Mouse (Mus musculus): ENCODE results near the gene Il22ra2.
A peak's percentile ranks its signal among the peaks of the same experiment; 100 is the strongest.

Gene Il22ra2

DNA sequence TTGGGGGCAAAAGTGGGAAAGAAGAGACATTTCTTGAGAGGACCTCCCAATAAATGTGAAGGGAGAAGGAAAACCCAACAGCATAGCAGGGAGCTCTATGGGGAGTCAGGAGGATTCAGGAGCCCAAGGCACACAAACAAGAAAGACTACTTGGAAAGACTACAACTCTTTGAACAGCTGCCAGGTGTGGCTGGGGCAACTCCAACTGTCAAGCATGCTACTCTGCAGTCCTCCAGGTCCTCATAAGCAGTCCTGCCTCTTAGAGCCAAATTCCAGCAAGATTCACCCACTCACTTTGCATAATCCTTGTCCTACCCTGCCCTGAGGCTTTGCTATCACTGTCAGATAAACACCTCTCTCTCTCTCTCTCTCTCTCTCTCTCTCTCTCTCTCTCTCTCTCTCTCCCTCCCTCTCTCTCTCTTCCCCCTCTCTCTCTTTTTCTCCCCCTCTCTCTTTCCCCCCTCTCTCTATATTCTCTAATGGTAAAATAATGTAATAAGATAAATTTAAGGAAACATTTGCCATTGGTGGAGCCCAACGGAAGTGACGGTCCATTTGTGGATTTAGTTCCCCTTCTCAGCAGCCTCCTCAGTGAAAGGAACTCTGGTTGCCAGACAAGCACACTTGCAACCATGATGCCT is at the start of gene Il22ra2:
TSS of gene Il22ra2 (plus strand) at position 591 of the 641 bp plus-strand sequence.
- Histone ChIP-seq H3K36me3 (ENCODE audit: control insufficient read depth, insufficient read depth, low read length, poor library complexity, severe bottlenecking) (no peaks in the 10 kb centered on the region), H3K27me3 (ENCODE audit: control insufficient read depth, insufficient read depth, low read length, poor library complexity, severe bottlenecking) (no peaks in the 10 kb centered on the region)

DNA sequence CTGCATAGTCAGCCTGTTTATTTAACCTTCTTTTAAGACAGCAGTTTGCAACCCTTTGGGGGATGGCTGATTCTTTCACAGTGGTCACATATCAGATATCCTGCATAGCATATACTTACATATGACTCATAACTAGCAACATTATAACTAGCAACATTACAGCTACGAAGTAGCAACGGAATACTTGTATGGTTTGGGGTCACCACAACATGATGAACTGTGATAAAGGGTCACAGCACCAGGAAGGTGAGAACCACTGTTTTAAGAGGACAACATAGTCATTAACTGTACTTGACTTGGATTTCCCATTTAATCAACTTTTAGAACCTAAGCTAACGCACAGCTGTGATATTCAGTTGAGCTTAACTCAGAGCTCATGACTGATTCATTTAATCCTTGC is 44.2 kb upstream of the Il22ra2 start:
- H3K27me3 ChIP-seq (ENCODE audit: control insufficient read depth, insufficient read depth, low read length, poor library complexity, severe bottlenecking): no peaks in the 10 kb centered on the region
- H3K36me3 ChIP-seq (ENCODE audit: control insufficient read depth, insufficient read depth, low read length, poor library complexity, severe bottlenecking): no peaks in the 10 kb centered on the region
- no peak for DNase-seq (ENCODE audit: low read depth, low spot score)

More for the DNA sequence above, at the start of gene Il22ra2:
- DNase-seq (ENCODE audit: low read depth, low spot score): no peak

DNA sequence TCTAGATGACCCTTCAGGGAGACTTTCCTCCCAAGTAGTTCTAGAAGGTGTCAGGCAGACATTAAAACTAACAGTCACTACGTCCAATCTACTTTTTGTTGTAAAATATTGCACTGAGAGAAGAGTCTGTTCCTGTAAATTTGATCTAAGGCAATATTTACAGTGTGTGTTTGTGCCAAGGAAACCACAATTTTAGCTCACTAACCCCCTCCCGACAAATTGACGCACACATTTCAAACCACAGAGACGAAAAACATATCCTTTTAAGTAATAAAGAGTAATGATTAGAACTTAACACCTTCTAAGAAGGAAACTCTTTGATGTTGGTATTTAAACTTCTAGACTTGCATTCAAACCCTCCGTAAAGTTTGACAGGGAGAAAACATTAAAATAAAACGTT is 43.8 kb upstream of the Il22ra2 start:
- H3K36me3 ChIP-seq (ENCODE audit: control insufficient read depth, insufficient read depth, low read length, poor library complexity, severe bottlenecking): no peaks in the 10 kb centered on the region
- no peak for DNase-seq (ENCODE audit: low read depth, low spot score)
- no peaks in the 10 kb centered on the region for H3K27me3 ChIP-seq (ENCODE audit: control insufficient read depth, insufficient read depth, low read length, poor library complexity, severe bottlenecking)

DNA sequence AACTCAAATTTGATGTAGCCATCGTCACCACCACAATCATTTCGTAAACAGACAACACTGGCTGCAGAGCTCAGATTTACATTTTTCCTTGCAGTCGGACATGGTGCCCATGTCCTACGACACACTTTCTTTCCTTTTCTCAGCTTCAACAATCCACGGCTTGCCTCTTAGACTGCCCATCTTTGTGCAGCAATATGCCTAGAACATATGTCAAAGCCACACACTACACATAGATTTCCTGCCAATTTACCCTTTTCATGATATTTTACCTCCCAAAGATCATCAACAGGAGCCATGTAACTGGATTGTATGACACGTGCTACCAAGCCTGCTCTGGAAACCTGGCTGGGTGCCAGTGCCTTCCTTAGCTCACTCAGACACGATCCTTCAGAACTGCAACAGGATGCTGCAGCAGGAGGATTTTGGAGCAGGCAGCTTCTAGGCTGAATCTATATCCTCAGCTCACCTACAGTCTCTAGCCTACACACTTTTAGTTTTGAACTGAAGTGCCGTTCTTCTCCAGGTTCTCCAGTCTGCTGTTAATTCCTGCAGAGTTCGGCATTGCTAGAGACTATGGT is 43.3 kb upstream of the Il22ra2 start:
- H3K27me3 ChIP-seq (ENCODE audit: control insufficient read depth, insufficient read depth, low read length, poor library complexity, severe bottlenecking): no peaks in the 10 kb centered on the region
- no peaks in the 10 kb centered on the region for H3K36me3 ChIP-seq (ENCODE audit: control insufficient read depth, insufficient read depth, low read length, poor library complexity, severe bottlenecking)
- DNase-seq (ENCODE audit: low read depth, low spot score): no peak

DNA sequence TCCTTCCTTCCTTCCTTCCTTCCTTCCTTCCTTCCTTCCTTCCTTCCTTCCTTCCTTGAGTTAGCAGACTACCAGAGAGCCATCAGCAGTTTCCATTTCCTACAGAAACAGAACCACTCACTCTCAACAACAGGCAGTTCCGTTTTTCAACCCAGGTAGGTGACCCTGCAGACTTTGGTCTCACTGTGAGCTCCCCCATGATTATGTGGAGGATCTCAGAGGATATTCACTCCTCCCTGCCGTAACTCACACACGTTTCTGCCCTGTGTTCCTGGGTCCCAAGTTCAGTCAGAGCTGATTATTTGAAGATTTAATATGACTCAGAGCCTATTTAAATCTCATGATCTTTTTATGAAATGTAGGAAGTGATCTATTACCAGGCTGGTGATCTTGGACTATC is 41.1 kb upstream of the Il22ra2 start:
- no peak for DNase-seq (ENCODE audit: low read depth, low spot score)
- no peaks in the 10 kb centered on the region for H3K36me3 ChIP-seq (ENCODE audit: control insufficient read depth, insufficient read depth, low read length, poor library complexity, severe bottlenecking)
- H3K27me3 ChIP-seq (ENCODE audit: control insufficient read depth, insufficient read depth, low read length, poor library complexity, severe bottlenecking): no peaks in the 10 kb centered on the region

DNA sequence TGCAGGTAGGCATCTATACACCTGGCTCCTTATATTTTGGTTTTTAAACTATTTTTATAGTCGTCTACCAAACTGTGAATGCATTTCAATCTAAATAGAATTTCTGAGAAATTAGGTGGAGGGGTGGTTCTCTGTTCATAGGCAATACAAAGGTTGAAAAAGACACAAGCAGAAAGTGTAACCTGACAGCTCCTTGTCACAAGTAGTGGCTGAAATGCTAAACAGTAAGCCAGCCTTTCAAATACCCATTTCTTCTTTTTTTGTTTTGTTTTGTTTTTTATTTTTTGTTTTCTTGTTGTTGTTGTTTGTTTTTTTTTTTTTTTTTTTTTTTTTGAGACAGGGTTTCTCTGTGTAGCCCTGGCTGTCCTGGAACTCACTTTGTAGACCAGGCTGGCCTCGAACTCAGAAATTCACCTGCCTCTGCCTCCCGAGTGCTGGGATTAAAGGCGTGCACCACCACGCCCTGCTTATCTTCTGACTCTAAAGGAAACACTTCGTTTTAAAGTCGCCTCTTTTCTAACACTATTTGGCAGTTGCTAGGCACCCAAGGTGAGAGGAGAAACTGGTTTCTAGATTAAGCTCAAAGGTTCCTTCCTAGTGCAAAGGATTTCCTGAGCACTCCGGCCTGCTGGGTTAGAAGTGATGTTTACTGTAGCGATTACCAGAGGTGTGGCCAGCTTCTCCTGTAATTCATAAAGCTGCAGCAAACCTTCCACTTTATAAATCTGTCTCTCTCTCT is 39.8 kb upstream of the Il22ra2 start:
- Histone ChIP-seq H3K27me3 (ENCODE audit: control insufficient read depth, insufficient read depth, low read length, poor library complexity, severe bottlenecking) (no peaks in the 10 kb centered on the region), H3K36me3 (ENCODE audit: control insufficient read depth, insufficient read depth, low read length, poor library complexity, severe bottlenecking) (no peaks in the 10 kb centered on the region)
- DNase-seq (ENCODE audit: low read depth, low spot score): peak; percentile 56

DNA sequence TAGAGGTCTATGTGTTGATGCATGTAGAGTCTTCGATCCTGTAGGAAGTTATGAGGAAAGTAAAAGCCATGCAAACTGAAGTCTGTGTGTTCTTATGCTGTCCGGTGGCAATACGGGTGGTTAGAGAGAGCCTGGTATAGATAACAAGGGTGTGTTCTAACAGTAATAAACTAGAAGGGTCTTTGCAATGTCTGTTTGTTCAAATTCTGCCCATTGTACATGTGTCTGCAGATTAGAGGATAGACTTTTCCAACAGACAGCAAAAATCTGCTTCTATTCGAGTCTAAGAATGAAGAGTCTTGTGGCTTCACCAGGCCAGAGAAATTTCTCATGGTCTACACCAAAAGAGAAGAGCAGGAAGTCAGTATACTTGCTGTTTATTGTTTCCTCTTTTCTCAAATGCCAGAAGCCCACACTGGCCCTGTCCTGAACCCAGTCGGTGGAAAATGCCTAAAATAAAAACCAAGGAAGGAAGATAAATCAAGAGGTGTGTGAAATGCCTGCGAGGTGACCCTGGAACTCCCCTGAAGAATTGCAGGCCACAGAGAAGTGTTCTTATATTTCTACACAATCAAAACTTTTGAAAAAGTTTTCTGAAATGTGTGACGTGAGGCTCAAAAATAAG is 38.9 kb upstream of the Il22ra2 start:
- no peak for DNase-seq (ENCODE audit: low read depth, low spot score)
- Histone ChIP-seq H3K36me3 (ENCODE audit: control insufficient read depth, insufficient read depth, low read length, poor library complexity, severe bottlenecking) (no peaks in the 10 kb centered on the region), H3K27me3 (ENCODE audit: control insufficient read depth, insufficient read depth, low read length, poor library complexity, severe bottlenecking) (no peaks in the 10 kb centered on the region)

DNA sequence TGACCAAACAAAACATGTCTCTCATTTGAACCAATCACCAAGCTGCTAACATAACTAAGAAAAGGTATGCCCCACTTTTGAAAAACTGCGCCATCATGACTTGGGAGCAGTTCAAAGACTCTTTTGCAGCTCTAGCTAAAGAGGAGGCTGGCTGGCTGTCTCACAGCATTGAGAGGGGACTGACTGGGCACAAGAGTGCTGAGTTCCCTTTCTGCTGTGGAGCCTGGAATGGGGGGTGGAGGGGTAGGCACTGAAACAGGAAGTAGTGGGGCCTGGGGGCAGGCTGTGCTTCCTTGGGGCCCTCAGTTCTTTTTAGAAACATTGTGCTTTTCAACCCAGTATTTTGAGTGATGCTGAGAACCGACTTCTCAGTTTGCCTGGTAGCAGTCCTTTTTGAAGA is 37.7 kb upstream of the Il22ra2 start:
- DNase-seq (ENCODE audit: low read depth, low spot score): peak; percentile 71
- no peaks in the 10 kb centered on the region for H3K27me3 ChIP-seq (ENCODE audit: control insufficient read depth, insufficient read depth, low read length, poor library complexity, severe bottlenecking)

DNA sequence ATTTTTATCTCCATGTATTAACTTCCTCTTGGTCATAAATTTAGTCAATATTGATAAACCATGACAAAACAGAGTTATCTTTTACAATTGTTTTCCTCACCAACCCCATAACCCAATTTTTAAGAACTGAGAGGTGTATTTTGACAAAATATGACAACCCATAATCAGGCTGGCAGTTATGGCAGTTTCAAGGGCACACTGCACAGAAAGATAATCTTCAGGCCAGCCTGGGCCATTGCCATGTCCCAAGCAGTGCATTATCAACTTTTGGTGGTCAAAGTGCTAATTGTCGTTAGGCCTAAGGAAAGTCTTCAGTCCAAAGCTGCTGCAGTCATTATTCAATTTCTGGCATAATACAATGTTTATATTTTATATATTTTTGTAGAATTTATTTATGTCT is 37.0 kb upstream of the Il22ra2 start:
- Histone ChIP-seq H3K27me3 (ENCODE audit: control insufficient read depth, insufficient read depth, low read length, poor library complexity, severe bottlenecking) (no peaks in the 10 kb centered on the region), H3K36me3 (ENCODE audit: control insufficient read depth, insufficient read depth, low read length, poor library complexity, severe bottlenecking) (no peaks in the 10 kb centered on the region)
- no peak for DNase-seq (ENCODE audit: low read depth, low spot score)

More for the DNA sequence above, 37.7 kb upstream of the Il22ra2 start:
- H3K36me3 ChIP-seq (ENCODE audit: control insufficient read depth, insufficient read depth, low read length, poor library complexity, severe bottlenecking): no peaks in the 10 kb centered on the region

DNA sequence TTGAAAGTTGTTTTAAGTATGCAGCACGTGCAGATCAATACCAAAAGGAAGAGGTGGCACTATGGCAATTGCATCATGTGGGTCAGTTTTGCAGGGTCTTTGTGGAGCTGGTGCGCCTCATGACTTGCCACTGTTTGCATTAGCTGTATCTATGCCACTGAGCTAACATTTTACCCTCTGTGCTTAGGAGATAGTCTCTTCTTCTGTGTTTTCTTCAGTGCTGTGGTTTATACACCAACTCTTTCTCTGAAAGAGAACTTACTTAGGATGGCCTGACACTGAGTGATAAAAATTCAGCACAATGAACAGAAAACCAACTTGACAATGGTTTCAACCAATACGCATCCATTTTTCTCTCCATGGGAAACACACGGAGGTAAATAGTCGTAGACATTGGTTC is 35.9 kb upstream of the Il22ra2 start:
- no peak for DNase-seq (ENCODE audit: low read depth, low spot score)
- no peaks in the 10 kb centered on the region for H3K36me3 ChIP-seq (ENCODE audit: control insufficient read depth, insufficient read depth, low read length, poor library complexity, severe bottlenecking)
- H3K27me3 ChIP-seq (ENCODE audit: control insufficient read depth, insufficient read depth, low read length, poor library complexity, severe bottlenecking): no peaks in the 10 kb centered on the region

DNA sequence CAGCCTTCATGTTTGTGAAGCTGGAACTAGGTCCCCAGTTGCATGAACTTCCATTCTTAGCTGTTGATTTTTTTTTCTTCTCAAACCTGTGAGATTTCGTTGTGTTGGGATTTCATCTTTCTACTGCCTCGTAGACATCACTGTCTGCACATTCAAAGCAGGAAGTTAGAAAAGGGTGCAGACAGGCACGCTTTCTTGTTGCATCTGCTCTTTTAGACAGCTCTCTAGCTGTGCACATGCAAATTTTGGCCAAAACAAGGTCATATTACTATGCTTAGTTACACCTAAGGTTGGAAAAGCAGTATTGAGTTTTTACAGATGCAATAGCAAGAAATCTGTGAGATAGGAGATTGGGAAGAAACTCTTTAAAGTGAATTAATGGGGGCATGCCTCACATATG is 34.5 kb upstream of the Il22ra2 start:
- H3K36me3 ChIP-seq (ENCODE audit: control insufficient read depth, insufficient read depth, low read length, poor library complexity, severe bottlenecking): no peaks in the 10 kb centered on the region
- no peaks in the 10 kb centered on the region for H3K27me3 ChIP-seq (ENCODE audit: control insufficient read depth, insufficient read depth, low read length, poor library complexity, severe bottlenecking)
- no peak for DNase-seq (ENCODE audit: low read depth, low spot score)

DNA sequence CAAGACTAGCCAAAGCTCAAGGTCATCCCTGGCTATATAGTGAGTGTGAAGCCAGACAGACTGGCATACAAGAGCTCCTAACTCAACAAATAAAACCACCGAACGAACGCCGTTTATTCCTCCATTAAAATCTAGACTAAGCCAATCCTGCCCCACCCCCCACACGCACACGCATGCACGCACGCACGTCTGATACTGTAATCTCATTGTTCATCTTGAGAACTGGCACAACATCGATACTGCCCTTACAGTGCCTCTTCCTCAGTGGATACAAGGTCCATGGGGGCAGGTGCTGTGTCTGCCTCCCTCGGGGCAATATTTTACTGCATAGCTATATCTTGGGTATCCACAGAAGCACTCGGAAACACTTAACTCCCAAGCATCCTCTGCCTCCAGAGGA is 32.2 kb upstream of the Il22ra2 start:
- Histone ChIP-seq H3K27me3 (ENCODE audit: control insufficient read depth, insufficient read depth, low read length, poor library complexity, severe bottlenecking) (no peaks in the 10 kb centered on the region), H3K36me3 (ENCODE audit: control insufficient read depth, insufficient read depth, low read length, poor library complexity, severe bottlenecking) (no peaks in the 10 kb centered on the region)
- no peak for DNase-seq (ENCODE audit: low read depth, low spot score)

DNA sequence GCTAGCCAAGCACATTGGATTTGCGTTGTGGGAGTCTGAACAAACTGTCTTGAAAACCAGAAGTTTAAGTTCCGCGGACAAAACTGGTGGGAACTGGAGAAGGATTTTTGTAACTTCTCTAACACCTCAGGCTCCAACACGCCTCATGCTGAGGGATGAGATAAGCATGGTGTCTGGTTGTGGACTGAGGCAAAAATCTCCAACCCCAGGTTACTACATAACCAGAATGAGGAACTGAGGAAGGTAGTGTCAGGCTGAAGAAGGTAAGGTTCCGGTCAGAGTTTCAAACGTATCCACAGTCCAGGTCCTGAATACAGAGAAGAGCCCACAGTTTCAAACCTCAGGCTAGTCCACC is 30.5 kb upstream of the Il22ra2 start:
- no peaks in the 10 kb centered on the region for H3K27me3 ChIP-seq (ENCODE audit: control insufficient read depth, insufficient read depth, low read length, poor library complexity, severe bottlenecking)
- no peaks in the 10 kb centered on the region for H3K36me3 ChIP-seq (ENCODE audit: control insufficient read depth, insufficient read depth, low read length, poor library complexity, severe bottlenecking)
- no peak for DNase-seq (ENCODE audit: low read depth, low spot score)

DNA sequence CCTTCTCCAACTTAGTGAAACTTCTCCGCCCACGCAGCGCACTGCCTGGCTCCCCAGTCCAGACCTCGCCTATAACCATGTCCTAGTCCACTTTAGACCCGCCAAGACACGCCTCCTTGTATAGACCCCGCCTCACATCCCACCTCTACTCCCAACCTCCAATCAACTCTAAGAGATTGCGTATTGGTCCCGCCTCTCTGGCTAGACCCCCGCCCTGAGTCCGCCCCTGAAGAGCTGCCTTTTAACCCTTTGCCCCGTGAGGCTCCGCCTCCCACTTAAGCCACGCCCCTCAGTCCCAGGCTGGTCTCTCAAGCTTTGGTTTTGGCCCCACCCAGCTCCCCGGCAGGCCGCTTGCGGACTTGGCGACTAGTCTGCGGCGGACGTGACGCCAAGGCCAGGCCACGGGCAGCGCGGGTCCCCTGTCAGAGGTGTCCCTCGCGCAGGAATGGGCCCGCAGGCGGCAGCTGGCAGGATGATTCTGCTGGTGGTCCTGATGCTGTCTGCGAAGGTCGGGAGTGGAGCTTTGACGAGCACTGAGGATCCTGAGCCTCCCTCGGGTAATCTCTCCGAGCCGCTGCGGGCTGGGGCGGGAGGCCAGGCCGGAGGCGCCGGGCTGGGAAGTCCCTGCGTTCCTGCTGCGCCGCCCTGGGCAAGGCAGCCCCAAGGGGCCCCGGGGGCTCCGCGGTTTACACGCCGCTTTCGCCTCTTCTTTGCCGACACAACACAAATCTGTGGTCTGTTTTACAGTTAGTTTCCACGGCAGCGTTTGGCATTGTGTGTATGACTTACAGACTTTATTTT is 30.0 kb upstream of the Il22ra2 start, which contains the start of gene Ifngr1:
TSS of gene Ifngr1 (plus strand) at position 309 of the 801 bp plus-strand sequence.
- peak; percentile 99 for DNase-seq (ENCODE audit: low read depth, low spot score)
- no peaks in the 10 kb centered on the region for H3K27me3 ChIP-seq (ENCODE audit: control insufficient read depth, insufficient read depth, low read length, poor library complexity, severe bottlenecking)
- no peaks in the 10 kb centered on the region for H3K36me3 ChIP-seq (ENCODE audit: control insufficient read depth, insufficient read depth, low read length, poor library complexity, severe bottlenecking)

Data from splenic B cell, adult 2 months (primary cell).